Mouse (Mus musculus) urinary bladder, postnatal 10 days (tissue): Measurements from ENCODE around the gene Etv6.

Source experiments
- DNase-seq: peaks from one replicate; pipeline ENCODE4 v3.0.0; 2022; ENCODE audit warnings: low spot score

Gene Etv6

GRCm38 (mm10) chr6:134141616-134142165 lies 106.2 kb downstream of the Etv6 start:
- DNase-seq: no peak

DNA sequence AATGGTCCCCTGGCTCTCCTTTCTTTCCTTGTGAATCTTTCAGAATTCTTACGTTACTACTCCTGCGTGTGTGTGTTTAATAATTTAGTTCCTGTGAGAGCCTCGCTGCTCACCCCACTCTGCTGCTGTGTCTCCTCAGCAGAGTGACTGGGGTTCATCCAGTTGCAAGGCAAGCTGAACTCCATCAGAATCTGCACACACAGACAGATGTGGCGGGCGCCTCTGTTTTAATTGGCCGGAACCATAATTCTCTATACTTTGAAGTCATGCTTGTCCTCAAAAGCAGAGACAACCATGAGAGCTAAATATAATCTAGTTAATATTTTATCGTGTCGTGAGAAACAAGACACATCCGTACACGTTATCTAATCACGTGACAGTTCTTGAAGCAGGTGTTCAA lies 107.2 kb downstream of the Etv6 start:
- no peak for DNase-seq

GRCm38 (mm10) chr6:134143649-134144097 lies 108.2 kb downstream of the Etv6 start:
- DNase-seq: no peak

DNA sequence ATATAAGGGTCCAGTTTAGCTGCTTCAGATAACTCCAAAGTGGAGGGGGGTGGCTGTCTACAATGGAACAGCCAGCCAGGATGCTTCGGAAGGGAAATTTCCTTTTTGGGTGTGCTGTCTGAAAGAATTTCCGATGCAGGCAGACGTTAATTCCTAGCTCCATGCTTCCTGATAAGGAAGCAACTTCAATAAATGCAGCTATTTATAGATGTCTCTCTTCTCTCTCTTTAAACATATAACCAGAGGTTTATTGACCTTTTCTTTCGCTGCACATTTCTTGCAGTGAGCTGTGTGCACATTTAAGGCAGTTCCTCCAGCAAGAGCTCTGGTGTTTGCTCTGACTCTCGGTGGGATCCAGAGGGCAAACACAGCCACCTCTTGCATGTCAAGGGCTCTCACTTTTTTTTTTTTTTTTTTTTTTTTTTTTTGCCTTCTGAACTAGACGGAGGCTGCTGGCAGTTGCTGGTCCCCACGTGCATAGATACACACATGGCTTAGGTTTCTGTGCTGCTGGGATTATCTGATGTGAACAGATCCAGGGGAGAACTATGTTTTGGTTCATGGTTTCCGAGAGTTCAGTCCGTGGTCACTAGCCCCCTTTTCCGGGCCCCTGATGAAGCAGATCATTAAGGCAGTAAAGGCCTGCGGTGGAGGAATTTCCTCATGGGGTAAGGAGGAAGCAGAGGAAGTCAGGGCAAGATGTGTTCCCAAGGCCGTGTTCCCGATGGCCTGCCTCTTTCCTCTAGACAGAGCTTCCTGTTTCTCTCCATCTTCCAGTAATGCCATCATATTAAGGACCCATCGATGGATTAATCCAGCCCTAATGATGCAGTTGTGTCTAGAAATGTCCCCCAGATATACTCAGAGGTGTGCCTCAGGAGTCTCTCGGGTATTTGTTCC lies 109.0 kb downstream of the Etv6 start:
- DNase-seq: no peak

DNA sequence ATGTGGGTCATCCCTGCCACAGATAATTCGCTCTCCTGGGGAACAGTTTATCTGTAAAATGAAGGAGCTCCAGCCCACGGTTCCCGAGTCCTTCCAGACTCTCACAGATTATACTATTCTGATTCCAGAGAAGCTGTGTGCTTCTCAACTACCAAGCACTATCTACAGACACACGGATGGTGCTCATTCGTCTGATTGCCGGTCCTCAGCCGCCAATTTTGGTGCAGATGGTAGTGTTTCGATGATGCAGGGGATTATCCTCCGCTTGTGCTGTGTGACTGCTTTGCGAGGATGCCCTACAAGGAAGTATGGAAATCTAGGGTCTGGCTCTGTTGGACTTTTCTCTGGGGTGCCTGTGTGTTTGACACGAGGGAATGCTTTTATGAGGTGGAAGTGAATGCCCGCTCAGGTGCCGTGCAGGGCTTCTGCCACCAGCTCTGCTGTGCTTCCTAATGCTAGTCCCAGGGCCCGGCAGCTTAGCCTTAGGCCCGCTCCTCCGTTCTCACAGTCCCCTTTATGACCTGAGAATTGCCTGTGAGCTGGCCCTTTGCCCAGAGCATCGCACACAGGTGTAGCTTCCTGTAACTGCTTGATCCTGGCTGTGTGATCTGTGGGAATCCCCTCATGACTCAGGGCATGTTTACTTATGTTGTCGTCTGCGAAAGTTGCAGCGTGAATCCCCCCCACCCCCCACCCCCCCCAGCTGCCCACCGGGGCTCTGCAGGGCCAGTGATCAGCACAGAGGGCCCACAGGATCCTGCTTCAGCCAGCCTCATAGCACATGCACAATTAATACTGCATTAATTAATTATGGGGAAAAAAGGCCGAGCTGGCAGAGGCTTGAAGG lies 112.3 kb downstream of the Etv6 start:
- no peak for DNase-seq

DNA sequence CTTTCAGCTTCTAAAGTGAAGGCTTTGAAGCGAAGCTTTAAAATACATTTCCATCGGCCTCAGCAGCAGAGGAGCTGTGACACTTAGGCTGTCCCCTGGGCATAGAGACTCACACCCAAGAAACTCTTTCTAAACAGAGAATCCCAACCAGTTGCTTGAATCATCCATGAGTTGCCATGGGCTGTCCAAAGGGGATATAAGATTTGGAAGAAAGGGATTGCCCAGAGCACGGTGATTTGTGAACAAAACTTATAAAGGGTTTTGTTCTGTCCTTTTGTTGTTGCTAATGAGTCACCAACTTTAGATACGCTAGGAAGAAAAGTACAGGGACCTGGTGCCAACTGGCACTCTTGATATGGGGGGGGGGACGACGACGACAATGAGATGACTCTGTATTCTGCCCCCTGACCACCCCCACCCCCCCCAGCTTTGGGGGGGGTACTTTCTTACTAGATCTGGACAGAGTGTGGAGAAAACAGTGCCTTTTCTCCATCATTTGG lies 113.0 kb downstream of the Etv6 start:
- DNase-seq: no peak

DNA sequence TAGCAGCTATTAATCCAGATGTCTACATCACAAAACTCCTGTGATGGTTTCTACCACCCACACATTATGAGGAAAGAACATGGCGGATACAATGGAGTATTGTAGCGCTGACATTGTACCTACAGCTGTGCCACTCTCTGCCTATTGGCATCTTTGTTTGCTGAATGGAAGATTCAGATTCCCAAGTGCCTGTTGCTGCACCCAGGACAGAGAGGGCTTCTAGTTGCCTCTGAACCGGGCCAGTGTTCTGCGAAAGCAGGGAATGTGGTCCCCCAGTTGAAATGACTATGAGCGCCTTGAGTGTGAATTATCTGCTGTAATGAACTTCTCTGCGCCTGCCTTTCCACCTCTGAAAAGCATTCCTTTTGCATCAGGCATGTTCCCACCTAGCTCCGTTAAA lies 114.1 kb downstream of the Etv6 start:
- no peak for DNase-seq

- DNase-seq: no peak
These were observed 115.7 kb downstream of the Etv6 start for GRCm38 (mm10) chr6:134151022-134151680.

- DNase-seq: no peak
These were observed 116.5 kb downstream of the Etv6 start for GRCm38 (mm10) chr6:134151853-134152505.

- DNase-seq: no peak
These were observed 117.0 kb downstream of the Etv6 start for GRCm38 (mm10) chr6:134152539-134152938.

- no peak for DNase-seq
These were observed 119.2 kb downstream of the Etv6 start for GRCm38 (mm10) chr6:134154746-134155145.

- DNase-seq: no peak
These were observed 120.6 kb downstream of the Etv6 start for GRCm38 (mm10) chr6:134155900-134156623.

DNA sequence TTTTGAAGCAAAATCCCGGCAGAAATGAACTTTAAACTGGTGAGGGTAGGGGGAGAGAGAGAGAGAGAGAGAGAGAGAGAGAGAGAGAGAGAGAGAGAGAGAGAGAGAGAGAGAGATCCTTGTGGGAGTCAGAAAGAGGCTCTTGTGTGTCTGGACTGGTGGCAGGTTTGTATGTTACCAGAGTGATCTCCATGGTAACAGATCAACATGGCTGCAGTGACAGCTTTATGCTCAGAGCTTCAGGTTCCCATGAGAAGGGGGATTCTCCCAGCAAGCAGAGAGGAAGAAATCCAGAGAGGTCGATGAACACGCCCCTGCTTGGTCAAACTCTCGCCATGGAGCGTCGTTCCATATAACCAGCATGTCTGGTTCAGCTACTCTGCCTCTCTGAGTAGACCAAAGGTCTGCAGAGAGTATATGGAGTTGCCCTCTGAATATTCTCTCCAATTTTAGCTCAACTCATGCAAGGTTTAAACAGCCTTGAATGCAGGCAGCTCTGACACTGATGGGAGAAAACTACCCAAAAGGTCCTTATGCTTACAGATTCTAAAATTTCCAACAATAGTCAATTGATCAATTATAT lies 122.1 kb downstream of the Etv6 start:
- DNase-seq: no peak

- DNase-seq: no peak
These were observed 122.7 kb downstream of the Etv6 start for GRCm38 (mm10) chr6:134158201-134158600.

DNA sequence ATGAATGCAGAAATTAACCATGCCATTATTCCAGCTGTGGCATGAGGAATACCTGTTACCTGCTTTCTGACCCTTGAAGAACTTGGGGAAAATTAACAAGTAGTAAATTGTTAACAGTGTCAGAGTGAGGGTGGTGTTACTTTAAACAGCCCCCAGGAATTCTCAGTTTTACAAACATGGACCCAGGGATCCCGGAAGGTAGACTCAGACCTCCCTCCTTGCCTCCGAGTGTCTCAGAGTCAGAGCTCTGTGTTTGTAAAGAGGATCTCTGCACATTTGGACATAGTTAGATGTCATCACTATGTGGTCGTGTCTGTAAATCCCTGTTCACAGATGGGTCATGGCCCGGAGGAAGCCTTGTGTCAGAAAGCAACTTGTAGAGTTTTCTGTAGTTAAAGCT lies 124.2 kb downstream of the Etv6 start:
- DNase-seq: no peak

DNA sequence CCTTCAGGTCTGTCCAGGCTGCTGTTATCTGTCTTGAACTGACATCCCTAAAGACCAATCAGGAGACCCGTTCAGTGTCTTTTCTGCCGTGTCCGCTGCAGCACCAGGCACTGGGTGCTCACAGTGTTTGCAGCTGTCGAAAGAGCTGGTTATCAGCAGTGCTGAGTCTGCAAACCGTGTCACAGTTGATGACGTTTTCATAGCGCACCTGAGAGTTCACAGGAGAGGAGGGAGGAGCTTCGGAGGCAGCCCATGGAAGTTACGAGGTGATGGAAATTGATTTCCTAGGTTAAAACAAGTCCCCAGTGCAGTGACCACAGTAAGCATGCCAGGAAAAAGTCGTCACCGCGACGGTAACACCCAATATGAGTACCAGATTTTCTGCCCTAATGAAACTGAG lies 125.5 kb downstream of the Etv6 start:
- no peak for DNase-seq

DNA sequence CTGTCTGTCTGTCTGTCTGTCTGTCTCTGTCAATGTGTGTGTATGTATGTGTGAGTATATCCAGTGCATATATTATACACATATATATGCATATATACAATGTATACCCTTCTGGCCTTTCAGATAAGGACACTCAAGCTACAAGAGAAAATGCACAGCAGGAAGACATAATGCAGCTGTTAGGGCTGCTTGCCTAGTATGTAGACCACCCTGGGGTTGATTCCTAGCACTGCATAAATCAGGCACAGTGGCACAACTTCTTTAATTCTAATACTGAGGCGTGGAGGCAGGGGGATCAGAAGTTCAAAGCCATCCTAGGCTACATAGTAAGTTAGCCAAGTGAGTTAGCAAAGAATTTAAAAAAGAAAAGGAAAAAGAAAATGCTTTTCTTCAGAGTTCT lies 127.8 kb downstream of the Etv6 start:
- no peak for DNase-seq

GRCm38 (mm10) chr6:134164356-134164755 lies 128.9 kb downstream of the Etv6 start:
- no peak for DNase-seq

GRCm38 (mm10) chr6:134165012-134165411 lies 129.5 kb downstream of the Etv6 start:
- DNase-seq: no peak

DNA sequence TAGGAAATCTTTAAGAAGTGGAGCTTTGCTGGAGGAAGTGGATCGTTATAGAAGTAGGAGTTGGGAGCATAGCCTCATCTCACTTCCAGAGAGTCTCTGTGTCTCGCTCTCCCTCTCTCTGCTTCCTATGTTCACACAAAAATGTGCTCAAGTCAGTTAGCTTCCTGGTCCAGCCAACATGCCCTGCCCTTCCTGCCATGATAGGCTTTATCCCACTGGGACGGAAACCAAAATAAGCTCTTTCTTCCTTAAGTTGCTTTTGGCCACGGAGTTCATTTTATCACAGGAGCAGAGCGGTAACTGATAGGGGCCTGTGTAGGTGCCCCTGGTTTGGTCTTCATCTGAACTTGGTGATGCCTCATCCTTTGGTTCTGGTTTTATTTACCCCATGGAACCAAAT lies 132.5 kb downstream of the Etv6 start:
- no peak for DNase-seq
